Mouse (Mus musculus): ENCODE data around the gene Psme1.

Psme1 gene

DNA sequence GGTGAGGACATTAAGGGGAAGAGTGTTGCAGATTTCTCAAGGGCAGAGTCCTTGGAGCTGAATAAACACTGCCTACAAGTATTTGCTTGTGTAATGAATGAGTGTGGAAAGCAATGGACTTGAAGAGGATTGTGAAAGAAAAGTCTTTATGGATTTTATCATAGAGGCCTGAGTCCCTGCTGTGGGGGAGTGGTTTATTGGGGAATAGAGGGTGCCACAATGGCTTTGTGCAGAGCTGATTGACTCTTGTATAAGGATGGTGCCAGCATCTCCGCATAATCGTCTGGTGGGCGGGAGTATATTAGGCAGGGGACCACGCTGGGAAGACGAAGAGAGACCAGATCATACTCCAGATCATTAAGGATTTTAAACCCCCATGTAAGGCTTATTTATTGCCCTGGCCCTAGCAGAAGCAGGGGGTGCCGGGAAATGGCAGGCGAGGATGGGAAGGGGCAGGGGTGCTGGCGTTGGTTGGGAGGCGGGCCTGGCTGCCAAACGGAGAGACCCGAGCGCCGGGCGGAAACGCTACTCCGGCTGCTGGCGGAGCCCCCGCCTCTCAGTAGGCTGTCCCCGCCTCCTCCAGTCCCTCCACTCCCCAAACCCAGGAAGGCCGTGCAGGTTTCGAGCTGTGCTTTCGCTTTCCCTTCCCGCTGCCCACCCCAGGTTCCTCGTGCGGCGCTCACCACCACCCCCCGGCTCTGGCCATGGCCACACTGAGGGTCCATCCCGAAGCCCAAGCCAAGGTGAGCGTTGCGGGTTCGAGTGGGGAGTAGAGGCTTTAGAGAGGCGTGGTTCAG lies at the start of gene Psme1:
Gene Psme1, plus strand, starts transcription at position 253 of the 797 bp plus-strand sequence.
- DNase-seq, result peak; percentile 90 to 95

GRCm38 (mm10) chr14:55536116-55536745 lies 41.7 kb upstream of the Psme1 start:
- DNase-seq, result peak; percentile 40 to 47

- DNase-seq, result peak; percentile 92 to 96
Observed at GRCm38 (mm10) chr14:55540067-55540786, 37.7 kb upstream of the Psme1 start, which contains the start of gene Pck2. Pck2 (plus strand) TSS chr14:55540266.

GRCm38 (mm10) chr14:55540787-55541321 lies 37.1 kb upstream of the Psme1 start:
- DNase-seq, result peak; percentile 87 to 88

- DNase-seq, result peak in 1 of 2 experiments; percentile 18
Observed at GRCm38 (mm10) chr14:55542268-55542667, 35.7 kb upstream of the Psme1 start.

GRCm38 (mm10) chr14:55544334-55544733 lies 33.6 kb upstream of the Psme1 start:
- no peak for DNase-seq

DNA sequence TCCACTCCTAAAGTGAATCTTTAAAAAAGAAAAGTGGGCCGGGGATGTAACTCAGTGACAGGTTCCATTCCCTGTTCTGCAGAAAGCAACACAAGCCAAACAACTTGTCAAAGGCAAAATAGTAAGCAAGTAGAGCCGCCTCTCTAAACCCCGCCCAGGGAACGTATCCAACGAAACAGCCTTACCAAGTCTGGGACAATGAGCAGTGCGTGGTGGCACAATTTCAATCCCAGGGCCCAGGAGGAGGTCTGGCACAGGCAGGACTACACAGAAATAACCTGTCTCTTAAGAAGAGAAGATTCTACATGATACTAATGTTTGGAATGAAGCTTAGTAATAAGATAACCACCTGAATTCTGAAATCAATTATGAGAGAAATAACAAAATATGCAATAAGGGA lies 27.7 kb upstream of the Psme1 start:
- DNase-seq, result no peak

DNA sequence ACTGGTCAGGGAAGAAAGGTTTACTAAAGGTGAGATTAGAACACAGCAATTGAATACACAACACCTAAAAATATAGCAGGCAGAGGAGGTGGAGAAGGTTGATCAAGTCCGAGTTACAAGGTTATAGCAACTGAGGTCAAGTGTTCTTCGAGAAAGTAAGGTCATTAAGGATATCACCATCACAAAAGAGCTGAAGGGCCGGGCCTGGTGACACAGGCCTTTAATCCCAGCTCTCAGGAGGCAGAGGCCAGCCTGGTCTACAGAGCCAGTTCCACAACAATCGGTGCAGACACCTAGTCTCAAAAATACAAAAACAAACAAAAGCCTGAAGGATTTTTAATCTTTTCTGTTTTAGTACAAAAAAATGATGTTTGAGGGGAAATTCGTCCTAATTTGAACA lies 26.6 kb upstream of the Psme1 start:
- DNase-seq, result no peak

DNA sequence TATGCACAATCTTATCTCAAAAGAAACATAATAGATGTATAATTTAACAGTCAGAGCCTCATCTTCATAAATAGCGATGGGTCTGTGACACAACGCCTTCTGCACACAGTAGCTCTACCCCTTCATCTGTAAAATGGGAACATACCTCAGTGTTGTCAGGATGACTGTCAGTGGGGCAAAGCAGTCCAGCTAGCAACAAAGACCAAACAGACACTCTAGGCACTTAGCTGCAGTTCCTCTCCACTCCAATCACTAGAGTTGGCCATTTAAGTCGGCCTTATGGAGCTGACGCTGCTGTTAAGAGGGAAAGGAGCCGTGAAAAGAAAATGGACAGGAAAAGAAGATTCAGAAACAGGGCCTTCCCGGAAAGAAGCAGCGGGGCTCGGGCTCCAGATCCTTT lies 26.1 kb upstream of the Psme1 start:
- no peak for DNase-seq

- DNase-seq, result no peak
Observed at GRCm38 (mm10) chr14:55554635-55555034, 23.3 kb upstream of the Psme1 start.

GRCm38 (mm10) chr14:55555788-55556187 lies 22.1 kb upstream of the Psme1 start:
- no peak for DNase-seq

DNA sequence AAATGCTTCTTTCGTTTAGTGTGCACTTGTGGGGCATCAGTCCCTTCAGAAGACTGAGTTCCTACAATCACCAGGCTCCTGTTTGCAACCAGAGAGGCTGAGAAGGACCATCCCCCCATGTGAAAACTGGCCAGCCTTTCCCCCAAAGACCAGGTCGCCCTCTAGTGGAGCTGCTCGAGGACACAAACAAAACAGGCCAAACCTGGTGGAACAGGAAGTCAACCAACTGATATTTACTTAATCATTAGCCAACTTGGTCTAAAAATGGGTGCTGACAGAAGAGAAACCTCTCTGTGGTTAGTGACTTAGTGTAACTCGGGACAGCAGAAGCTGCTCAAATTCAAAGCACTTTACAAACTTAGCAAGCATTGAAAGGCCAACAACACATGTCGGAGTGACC lies 20.9 kb upstream of the Psme1 start:
- peak; percentile 86 to 92 for DNase-seq

GRCm38 (mm10) chr14:55557587-55557986 lies 20.3 kb upstream of the Psme1 start:
- DNase-seq, result no peak

DNA sequence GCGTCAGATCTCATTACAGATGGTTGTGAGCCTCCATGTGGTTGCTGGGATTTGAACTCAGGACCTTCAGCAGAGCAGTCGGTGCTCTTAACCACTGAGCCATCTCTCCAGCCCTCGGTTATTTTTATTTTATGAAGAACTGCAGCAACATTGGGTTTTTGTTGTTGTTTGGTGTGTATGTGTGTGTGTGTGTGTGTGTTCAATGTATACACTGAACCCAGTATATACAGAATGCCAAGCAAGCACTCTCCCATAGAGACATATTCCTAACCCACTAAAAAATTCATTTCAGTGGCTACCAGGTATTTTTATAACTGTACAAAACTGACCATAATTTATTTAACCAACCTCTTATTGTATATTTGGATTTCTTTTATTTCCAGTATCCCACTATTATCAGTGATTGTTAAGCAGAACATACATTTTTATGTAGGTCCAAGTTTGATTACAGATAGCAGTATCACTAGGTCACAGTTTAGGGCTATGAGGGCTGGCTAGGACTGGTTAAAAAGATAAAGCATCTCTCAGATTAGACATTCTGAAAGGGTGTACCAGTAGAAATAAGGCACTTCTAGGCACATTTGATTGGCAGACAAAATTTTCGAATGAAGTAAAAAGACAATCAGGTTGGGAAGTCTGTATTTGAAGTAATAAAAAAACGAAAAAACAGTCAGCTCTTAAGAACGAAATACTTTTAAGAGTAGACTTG lies 19.0 kb upstream of the Psme1 start:
- DNase-seq, result no peak

DNA sequence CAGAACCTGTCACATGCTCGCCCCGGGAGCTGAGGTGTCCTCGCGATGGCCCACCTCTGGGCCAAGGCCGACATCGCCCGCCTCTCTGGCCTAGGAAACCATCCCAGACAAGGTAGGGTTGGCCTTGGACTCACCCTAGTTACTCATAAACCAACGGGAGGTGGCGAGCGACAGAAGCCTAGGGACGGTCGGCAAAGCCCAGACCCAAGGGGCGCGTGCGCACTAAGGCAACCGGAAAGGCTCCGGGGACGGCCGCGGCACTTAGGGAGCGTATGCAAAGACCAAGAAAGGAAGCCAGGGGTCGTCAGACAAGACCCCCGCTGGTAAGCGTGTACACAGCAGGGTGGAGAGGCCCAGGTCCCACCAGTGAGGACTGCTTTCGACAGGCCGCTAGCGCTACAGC lies 18.1 kb upstream of the Psme1 start, which contains the start of gene Dcaf11:
Gene Dcaf11, plus strand, starts transcription at position 208 of the 403 bp plus-strand sequence.
- peak; percentile 92 to 95 for DNase-seq

- DNase-seq, result peak; percentile 98 to 99
Observed at GRCm38 (mm10) chr14:55560202-55561073, 17.5 kb upstream of the Psme1 start, which contains the start of gene A730061H03Rik. A730061H03Rik (minus strand) TSS chr14:55560406.

DNA sequence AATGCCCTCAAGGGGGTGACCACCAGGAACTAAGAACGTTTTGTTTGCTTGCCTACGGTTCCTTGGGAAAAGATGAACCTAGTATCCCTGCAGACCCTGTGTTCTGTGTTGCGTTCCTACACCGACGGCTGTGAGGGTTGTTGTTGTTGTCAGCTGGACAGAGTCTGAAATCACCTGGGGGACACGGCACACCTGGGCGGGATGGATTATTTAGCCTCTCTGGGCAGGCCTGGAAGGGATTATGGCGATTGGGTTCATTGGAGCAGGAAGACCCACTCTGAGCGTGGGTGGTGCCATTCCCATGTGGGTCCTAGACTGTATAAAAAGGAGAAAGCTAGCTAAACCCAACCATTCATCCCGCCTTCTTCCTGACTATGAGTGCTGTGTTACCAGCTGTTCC lies 16.1 kb upstream of the Psme1 start:
- DNase-seq, result no peak

DNA sequence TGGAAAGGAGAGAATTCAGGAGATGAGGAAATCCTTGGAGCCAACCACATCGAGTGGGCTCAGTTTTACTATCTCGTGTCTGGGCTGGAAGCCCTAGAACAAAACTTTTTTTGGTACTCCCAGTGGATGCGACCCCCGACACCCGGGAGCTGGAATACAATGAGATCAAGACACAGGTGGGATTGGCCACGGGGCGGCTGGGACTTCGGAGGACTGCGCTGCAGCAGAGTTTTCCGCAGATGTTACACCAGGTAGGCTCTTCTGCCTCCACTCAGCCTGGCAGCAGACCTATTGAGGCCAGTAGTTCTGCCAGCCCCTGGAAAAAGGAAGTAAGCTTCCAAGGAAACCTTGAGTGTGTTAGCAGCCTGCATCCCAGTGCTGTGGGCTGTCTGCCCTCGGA lies 14.7 kb upstream of the Psme1 start:
- DNase-seq, result no peak

DNA sequence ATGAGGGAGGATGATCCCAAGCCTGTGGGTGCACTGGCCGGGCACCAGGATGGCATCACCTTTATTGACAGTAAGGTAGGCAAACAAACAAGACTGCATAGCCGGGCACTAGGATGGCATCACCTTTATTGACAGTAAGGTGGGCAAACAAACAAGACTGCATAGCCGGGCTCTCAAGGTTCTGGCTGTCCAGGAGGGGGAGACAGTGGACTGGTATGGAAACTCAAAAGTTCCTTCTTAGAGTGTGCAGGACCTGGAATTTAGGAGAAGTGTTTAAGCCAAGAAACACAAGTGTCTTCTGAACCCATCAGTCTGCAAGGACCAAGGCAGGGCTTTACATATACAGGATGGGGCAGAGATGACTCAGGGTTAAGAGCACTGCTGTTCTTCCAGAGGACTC lies 12.2 kb upstream of the Psme1 start:
- DNase-seq, result no peak

DNA sequence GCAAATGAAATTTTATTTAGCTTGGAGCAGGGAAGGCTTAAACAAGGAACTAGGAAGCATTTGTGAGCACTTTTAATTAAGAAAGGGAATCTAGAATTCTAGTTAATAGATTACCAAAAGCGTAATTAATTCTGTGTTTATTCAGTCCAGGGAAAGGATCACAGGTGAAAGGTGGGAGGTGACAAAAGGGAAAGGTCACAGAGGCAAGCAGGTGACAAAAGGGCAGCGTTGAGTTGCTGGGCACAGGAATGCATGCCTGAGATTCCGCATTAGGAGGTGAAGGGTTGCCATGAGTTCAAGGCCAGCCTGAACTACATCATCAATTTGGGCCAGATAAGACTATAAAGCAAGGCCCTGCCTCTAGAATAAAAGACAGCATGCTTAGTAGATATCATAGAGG lies 10.4 kb upstream of the Psme1 start:
- no peak for DNase-seq

GRCm38 (mm10) chr14:55570588-55570987 lies 7.3 kb upstream of the Psme1 start:
- DNase-seq, result no peak
